ENCODE assay signal across 13 mouse cellular contexts in genomic region chr15:12689716-12690381, GRCm38 (mm10). TPM values are rescaled to one million over a fixed set of nuclear protein-coding genes. Genes with fewer than 3 reads are reported as not detected.
DNase-seq lines count a peak whose midpoint lies in the region; ATAC-seq and TF ChIP-seq lines count a peak whose summit lies in the region.
"Had no signal": no experiment of that assay in that cellular context is flagged by ENCODE, and none has a peak within 500 bp of the region (broad histone marks: within the 10 kb centered on the region; RNA-seq: fewer than 3 reads in every experiment).

No protein-coding gene starts in this region.

- DNase-seq in adrenal gland, adult 18-20 months (ENCODE audit: low spot score in 2 of 2), result peak; percentile 7 to 39
- no peak for DNase-seq in adrenal gland, postnatal 4 days (ENCODE audit: low spot score in 2 of 2)
- DNase-seq in kidney, postnatal 0 days (ENCODE audit: low spot score), result no peak
- DNase-seq in thymus, postnatal 4 days, result peak; percentile 10
- no peak for DNase-seq in thymus, postnatal 0 days (ENCODE audit: low spot score)
- DNase-seq in telencephalon, adult 2 months (ENCODE audit: low read depth, low spot score), result peak; percentile 13
- no peak for DNase-seq in cerebellum, adult 9-11 months
- DNase-seq: liver, embryonic 13.5 days; right cerebral cortex, postnatal 14 days had no signal

- peak; percentile 24; the same call in 1 of the 2 replicates for TF ChIP-seq CTCF in kidney, postnatal 0 days (IDR thresholded peaks at IDR 0.05; ENCODE audit: low read depth)

- no peaks in the 10 kb centered on the region for H3K4me1 ChIP-seq in kidney, postnatal 0 days (replicated peaks; ENCODE audit: insufficient read depth, low read length)
- no peaks in the 10 kb centered on the region for H3K4me1 ChIP-seq in kidney, embryonic 14.5 days (ENCODE audit: control insufficient read depth, insufficient read depth, low read length)
- H3K4me1 ChIP-seq: hindbrain, embryonic 13.5 days; liver, embryonic 13.5 days; neural tube, embryonic 13.5 days had no signal

- no peak overlapping the region for H3K27ac ChIP-seq in kidney, postnatal 0 days
- H3K27ac ChIP-seq in kidney, embryonic 14.5 days (ENCODE audit: low read depth, low read length), result no peak overlapping the region
- H3K27ac ChIP-seq: hindbrain, embryonic 13.5 days; liver, embryonic 13.5 days; midbrain, embryonic 10.5 days; neural tube, embryonic 13.5 days had no signal

- H3K27me3 ChIP-seq in kidney, postnatal 0 days (ENCODE audit: insufficient read depth, low read length), result no peaks in the 10 kb centered on the region
- no peaks in the 10 kb centered on the region for H3K27me3 ChIP-seq in kidney, embryonic 14.5 days (ENCODE audit: control insufficient read depth, insufficient read depth, low read length)
- H3K27me3 ChIP-seq: hindbrain, embryonic 13.5 days; liver, embryonic 13.5 days; neural tube, embryonic 13.5 days had no signal

- no peak for ATAC-seq in kidney, postnatal 0 days (replicated peaks; ENCODE audit: low FRiP score, low read depth)
- ATAC-seq in kidney, embryonic 14.5 days (ENCODE audit: low FRiP score, low TSS enrichment), result no peak

- 84% methylated on average over 7 of the region's 7 CpGs for WGBS in kidney, postnatal 0 days
- WGBS in kidney, embryonic 14.5 days, result 84% methylated on average over 7 of the region's 7 CpGs

- H3K4me3 ChIP-seq in kidney, postnatal 0 days (replicated peaks; ENCODE audit: low read depth, low read length), result no peak overlapping the region
- H3K4me3 ChIP-seq in kidney, embryonic 14.5 days (ENCODE audit: low read length), result no peak overlapping the region
- H3K4me3 ChIP-seq: hindbrain, embryonic 13.5 days; liver, embryonic 13.5 days; midbrain, embryonic 10.5 days; neural tube, embryonic 13.5 days had no signal

- H3K9me3 ChIP-seq in kidney, postnatal 0 days (replicated peaks; ENCODE audit: low read length), result no peaks in the 10 kb centered on the region
- no peaks in the 10 kb centered on the region; the same call in 1 of the 2 replicates for H3K9me3 ChIP-seq in kidney, embryonic 14.5 days (ENCODE audit: control insufficient read depth, low read length)
- H3K9me3 ChIP-seq: hindbrain, embryonic 13.5 days; liver, embryonic 13.5 days; midbrain, embryonic 10.5 days; neural tube, embryonic 13.5 days had no signal

- no peaks in the 10 kb centered on the region for H3K36me3 ChIP-seq in kidney, postnatal 0 days (ENCODE audit: insufficient read depth, low read length)
- no peaks in the 10 kb centered on the region for H3K36me3 ChIP-seq in kidney, embryonic 14.5 days (ENCODE audit: control insufficient read depth, insufficient read depth, low read length)
- H3K36me3 ChIP-seq: hindbrain, embryonic 13.5 days; liver, embryonic 13.5 days; neural tube, embryonic 13.5 days had no signal

- H3K9ac ChIP-seq in kidney, postnatal 0 days (ENCODE audit: low read depth, low read length), result no peak overlapping the region
- H3K9ac ChIP-seq in kidney, embryonic 14.5 days (ENCODE audit: low read depth, low read length), result no peak overlapping the region
- H3K9ac ChIP-seq: hindbrain, embryonic 13.5 days; liver, embryonic 13.5 days; neural tube, embryonic 13.5 days had no signal

- H3K4me2 ChIP-seq in kidney, postnatal 0 days (ENCODE audit: low read length), result no peak overlapping the region
- no peak overlapping the region for H3K4me2 ChIP-seq in kidney, embryonic 14.5 days (replicated peaks; ENCODE audit: low read depth, low read length)
- H3K4me2 ChIP-seq: hindbrain, embryonic 13.5 days; liver, embryonic 13.5 days; neural tube, embryonic 13.5 days had no signal

RNA-seq across cellular contexts. Expression of gene Pdzd2, which starts 49.9 kb away (rescaled TPM):
- 10 to 100 TPM; 15.0 to 26.0 TPM for total RNA-seq in adrenal gland, adult 18-20 months (2021)
- 10 to 100 TPM; 15.5 to 20.4 TPM for total RNA-seq in adrenal gland, postnatal 4 days (2021)
- 17.1 and 19.1 TPM in 2 replicates for polyA plus RNA-seq in kidney, postnatal 0 days (2015; fragmentation: Nextera tagmentation; extraction: Ambion mirVana)
- 36.5 and 43.7 TPM in 2 replicates for polyA plus RNA-seq in kidney, embryonic 14.5 days (2014; fragmentation: Nextera tagmentation; extraction: Ambion mirVana)
- polyA plus RNA-seq in thymus, postnatal 0 days (2015; fragmentation: Nextera tagmentation; extraction: Ambion mirVana), result 5.2 and 6.3 TPM in 2 replicates

Comparison
In these comparisons a context has a peak if more than half of its experiments do, and no peak if none do; other contexts are left out.
1. DNase-seq: peak in adrenal gland, adult 18-20 months (2 of 2), thymus, postnatal 4 days (single experiment) and telencephalon, adult 2 months (single experiment); none in adrenal gland, postnatal 4 days (0 of 2), kidney, postnatal 0 days (single experiment), thymus, postnatal 0 days (single experiment) and cerebellum, adult 9-11 months (single experiment).